Mouse (Mus musculus): Measurements from ENCODE around the gene Olfr1388.
"Not testable (repeated sequence)": the region's sequence is repeated elsewhere in the genome, so short reads cannot be mapped to it uniquely, and the experiment has no call there.

Gene Olfr1388

DNA sequence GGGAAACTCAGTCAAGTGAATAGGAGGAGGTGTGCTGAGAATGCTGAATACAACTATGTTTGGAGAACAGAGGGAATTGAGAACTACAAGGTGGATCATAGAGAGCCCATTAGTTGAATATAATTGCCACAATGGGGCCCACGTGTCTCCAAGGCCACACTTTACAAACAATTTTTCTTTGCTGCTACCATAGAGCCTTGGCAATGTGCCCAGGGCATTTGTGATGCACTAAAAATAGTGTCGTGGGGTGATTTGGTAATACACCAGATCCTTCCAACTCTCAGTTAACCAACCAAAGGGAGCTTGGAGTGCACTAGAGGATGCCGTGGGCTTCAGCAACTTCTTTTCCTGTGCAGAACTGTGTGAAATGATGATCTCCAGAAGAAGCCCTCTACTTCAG lies at the start of gene Olfr1388:
Gene Olfr1388, plus strand, starts transcription at position 214 of the 400 bp plus-strand sequence.
- peak; percentile 10 to 16 for DNase-seq

DNA sequence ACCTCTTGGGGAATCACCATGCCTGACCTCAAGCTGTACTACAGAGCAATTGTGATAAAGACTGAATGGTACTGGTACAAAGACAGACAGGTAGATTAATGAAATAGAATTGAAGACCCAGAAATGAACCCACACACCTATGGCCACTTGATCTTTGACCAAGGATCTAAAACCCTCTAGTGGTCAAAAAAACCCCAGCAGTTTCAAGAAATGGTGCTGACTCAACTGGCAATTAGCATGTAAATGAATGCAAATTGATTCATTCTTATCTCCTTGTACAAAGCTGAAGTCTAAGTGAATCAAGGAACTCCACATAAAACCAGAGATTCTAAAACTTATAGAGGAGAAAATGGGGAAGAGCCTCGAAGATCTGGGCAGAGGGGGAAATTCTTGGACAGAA lies 43.7 kb upstream of the Olfr1388 start:
- not testable (repeated sequence) for DNase-seq

DNA sequence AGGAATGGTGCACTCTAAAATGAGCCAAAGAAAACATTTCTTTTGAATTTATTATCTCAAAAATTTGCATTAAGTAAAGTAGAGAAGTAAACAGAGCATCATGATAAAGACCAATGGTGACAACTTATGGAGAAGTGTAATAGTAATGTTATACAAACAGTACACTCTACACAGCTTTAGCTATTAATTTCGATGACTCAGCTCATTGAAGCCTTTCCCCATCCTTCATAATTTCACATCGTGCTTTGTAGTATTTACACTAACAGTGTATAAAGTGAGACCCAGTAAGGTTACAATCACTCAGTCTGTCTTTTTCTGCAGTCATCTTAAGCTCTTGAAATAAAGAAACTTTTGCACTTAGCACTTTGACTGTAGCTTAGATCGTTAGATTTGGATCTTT lies 29.6 kb upstream of the Olfr1388 start:
- DNase-seq = no peak

DNA sequence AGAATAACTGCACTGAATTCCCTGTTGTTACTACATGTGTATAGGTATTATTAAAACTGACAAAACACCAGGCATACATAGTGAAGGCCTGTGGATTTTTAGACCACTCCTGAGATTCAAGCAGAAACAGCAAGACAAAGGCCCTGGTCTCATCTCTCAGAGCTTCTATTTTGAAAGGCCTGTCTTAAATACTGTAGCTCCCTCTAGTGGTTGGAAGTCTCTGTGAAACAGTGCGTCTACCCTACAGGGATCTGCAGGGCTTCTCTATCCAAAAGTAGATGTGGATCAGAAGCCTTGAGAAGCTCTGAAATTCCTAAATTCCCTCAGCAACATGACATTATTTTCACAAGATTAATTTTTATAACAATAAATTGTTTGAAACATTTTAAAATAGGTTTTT lies 25.9 kb upstream of the Olfr1388 start:
- peak; percentile 4 to 46 for DNase-seq

DNA sequence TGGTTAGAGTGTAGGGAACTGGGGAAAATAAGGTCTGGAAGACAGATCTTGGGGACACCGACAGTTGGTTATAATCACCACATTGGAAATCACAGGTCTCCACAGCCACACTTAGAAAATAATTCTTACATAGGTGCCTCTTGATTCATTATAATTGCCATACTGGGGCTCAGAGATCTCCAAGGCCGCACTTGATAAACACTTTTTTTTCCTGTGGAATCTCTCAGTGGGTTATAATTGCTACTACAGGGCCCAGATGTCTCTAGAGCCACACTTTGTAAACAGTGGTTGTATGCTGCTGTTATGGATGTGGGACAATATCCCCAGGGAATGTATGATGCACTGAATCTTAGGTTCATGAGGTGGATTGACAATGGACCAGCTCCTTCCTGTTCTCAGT lies 13.7 kb upstream of the Olfr1388 start, which contains the start of gene Olfr1389:
Gene Olfr1389, plus strand, starts transcription at position 301 of the 400 bp plus-strand sequence.
- DNase-seq = no peak

DNA sequence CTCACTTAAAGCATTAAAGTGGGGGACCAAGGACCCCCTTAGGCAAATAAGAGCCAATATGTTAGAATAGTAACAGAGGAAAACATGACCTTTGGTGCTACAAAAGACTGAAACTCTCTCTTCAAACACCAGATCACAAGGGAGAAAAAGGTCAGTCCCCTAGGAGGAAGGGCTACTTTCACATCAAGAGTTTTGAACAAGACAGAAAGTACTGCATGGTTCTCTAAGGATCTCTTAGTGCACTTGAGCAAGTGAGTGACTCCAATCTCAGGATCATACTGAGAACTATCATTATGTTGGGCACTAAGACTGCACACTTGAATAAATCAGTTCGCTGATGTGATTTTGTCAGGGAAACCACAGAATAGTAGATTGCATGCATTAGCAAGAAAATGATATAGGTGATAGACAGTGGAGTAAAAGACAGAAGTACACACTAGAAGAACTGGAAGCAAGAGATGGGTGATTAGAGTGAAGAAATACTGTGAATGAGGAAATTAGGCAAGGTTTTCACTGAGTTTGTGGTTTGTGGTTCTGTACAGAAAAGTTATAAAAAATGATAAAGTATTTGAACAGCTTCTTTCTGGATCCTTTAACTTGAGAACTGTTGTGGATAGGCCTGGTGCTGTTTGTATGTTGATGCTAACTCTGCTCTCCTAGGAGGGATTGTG lies 11.0 kb upstream of the Olfr1388 start:
- DNase-seq = no peak

DNA sequence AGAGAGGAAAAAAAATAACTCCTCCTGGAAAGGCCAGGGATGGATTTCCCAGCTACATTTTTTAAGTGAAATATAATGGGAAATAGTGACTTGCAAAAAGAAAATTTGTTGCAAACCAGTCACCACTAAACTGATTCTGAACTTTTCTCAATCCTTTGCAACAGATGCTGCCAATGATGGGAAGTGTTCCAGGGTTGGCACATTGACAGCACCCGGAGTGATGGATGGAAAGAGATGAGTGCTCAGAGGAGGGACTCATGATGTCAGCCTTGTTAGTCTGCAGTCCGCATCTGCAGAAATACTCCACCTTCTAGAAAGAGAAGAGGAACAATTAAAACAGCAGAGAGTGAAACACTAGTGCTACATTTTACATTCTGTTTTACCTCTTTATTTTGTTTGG lies 6.8 kb upstream of the Olfr1388 start:
- peak; percentile 49 to 63 for DNase-seq

DNA sequence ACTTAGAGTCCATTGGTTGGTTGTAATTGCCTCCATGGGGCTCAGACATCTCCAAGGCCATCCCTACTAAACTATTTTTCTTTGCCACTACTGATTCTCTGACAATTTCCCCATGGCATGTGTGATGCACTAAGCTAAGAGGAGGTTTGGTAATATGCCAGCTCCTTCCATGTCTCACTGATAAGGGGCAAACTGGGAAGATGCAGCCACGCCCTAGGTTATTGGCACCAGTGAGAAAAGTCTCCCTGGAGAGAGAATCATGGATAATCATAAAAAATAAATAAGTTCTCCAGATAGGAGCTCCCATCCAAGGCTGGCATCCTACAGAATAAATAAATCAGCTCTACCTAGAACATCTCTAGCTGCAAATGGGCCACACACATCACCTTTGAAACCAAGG lies 18.6 kb downstream of the Olfr1388 start, which contains the start of gene Olfr1387:
Gene Olfr1387, plus strand, starts transcription at position 301 of the 400 bp plus-strand sequence.
- no peak for DNase-seq

DNA sequence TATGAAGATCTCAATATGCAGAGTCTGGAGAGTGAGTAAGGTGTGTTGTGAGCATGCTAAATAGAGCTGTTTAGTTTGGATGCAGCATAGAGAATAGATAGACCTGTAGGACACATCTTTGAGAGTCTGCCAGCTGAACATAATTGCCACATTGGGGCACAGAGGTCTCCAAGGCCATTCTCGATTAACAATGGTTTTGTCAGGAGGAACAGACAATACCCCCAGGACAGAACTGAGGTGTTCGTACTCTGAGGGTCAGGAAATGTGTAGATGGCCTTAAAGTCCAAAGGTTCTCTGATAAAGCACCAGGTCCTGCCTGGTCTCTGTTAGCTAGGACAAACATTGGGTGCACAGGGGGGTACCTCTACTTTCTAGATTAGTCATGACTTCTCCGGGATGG lies 28.3 kb downstream of the Olfr1388 start, which contains the start of gene Olfr1386:
Gene Olfr1386, plus strand, starts transcription at position 301 of the 400 bp plus-strand sequence.
- not testable (repeated sequence) for DNase-seq

DNA sequence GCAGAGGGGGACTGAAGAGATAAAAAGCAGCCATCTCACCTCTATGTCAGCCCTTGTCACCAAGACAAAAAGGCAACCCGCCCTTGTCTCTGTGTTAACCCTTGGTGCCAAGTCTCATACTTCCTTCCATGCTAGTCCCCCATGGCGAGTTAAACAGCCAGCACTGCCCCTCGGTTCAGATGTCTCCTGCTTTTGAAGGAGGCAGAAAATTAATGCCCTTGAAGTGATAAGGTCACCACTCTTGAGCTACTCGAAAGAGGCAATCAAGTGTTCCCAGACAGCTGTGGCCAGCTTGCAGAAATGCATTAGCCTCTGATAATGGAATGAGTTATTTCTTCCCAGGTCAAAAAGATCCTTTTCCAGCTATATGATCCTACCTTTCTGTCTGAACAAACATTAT lies 49.5 kb downstream of the Olfr1388 start:
- DNase-seq = no peak

DNA sequence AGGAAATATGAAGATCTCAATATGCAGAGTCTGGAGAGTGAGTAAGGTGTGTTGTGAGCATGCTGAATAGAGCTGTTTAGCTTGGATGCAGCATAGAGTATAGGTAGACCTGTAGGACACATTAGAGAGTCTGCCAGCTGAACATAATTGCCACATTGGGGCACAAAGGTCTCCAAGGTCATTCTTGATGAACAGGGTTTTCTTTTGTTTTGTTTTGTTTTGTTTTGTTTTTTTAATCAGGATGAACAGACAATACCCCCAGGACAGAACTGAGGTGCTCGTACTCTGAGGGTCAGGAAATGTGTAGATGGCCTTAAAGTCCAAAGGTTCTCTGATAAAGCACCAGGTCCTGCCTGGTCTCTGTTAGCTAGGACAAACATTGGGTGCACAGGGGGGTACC lies 52.3 kb downstream of the Olfr1388 start, which contains the start of gene Olfr1385:
Gene Olfr1385, plus strand, starts transcription at position 301 of the 400 bp plus-strand sequence.
- not testable (repeated sequence) for DNase-seq
